Mouse (Mus musculus) ES-Bruce4 (cell line): ENCODE data around the gene Galntl6. TPM values are rescaled to one million over a fixed set of nuclear protein-coding genes. Genes with fewer than 3 reads are reported as not detected.

Experiments
- H3K27ac ChIP-seq: 2 replicates; pipeline ENCODE4 v1.5.1; 2012; ENCODE audit warnings: low read length, inconsistent platforms; ENCODE audit not compliant: insufficient read depth
- H3K27me3 ChIP-seq: 2 replicates; pipeline ENCODE4 v1.6.1; 2012; ENCODE audit warnings: mild to moderate bottlenecking, low read length, inconsistent platforms; ENCODE audit not compliant: control insufficient read depth, poor library complexity, insufficient read depth, severe bottlenecking
- H3K36me3 ChIP-seq: 2 replicates; pipeline ENCODE4 v1.6.1; 2012; ENCODE audit warnings: inconsistent platforms, mild to moderate bottlenecking, low read length, moderate library complexity; ENCODE audit not compliant: control insufficient read depth, poor library complexity, insufficient read depth, severe bottlenecking
- H3K4me1 ChIP-seq: one replicate; pipeline ENCODE4 v1.8.1; 2011; ENCODE audit warnings: low read length; ENCODE audit not compliant: control insufficient read depth, insufficient read depth
- H3K4me3 ChIP-seq: 2 replicates; pipeline ENCODE4 v1.5.1; 2011; ENCODE audit warnings: low read depth, mild to moderate bottlenecking, low read length
- H3K9ac ChIP-seq: 2 replicates; pipeline ENCODE4 v1.6.1; 2012; ENCODE audit warnings: low read depth, mild to moderate bottlenecking, inconsistent platforms; ENCODE audit not compliant: poor library complexity, severe bottlenecking
- H3K9me3 ChIP-seq: replicated peaks from 2 replicates; pipeline ENCODE4 v1.6.1; 2012; ENCODE audit warnings: mild to moderate bottlenecking, low read length, inconsistent platforms; ENCODE audit not compliant: control insufficient read depth, poor library complexity, insufficient read depth, severe bottlenecking
- CTCF ChIP-seq: IDR thresholded peaks from one replicate; pipeline ENCODE4 v1.8.1; 2011; ENCODE audit warnings: low read depth, low read length
- EP300 ChIP-seq: IDR thresholded peaks from 2 replicates; pipeline ENCODE4 v1.6.1; 2011; ENCODE audit warnings: low read depth, low read length; ENCODE audit not compliant: insufficient read depth
- POLR2A ChIP-seq: IDR thresholded peaks from one replicate; pipeline ENCODE4 v1.8.1; 2011; ENCODE audit warnings: low read length; ENCODE audit not compliant: insufficient read depth
- polyA plus RNA-seq: library from polyadenylated mRNA; stranded (reverse); fragments of >200 nt; gene quantifications from 2 replicates; pipeline ENCODE4 v1.2.4, GENCODE M21; 2011; ENCODE audit warnings: low read depth; ENCODE audit not compliant: missing spikeins, insufficient read depth, insufficient read length

Galntl6 gene
- polyA plus RNA-seq, 1 experiment = not detected

GRCm38 (mm10) chr8:57922214-57923070, 990.0 kb downstream of the Galntl6 start:
- Histone ChIP-seq H3K9ac (no peak overlapping the region), H3K4me1 (no peaks in the 10 kb centered on the region), H3K27ac (no peak overlapping the region), H3K36me3 (no peaks in the 10 kb centered on the region), H3K27me3 (no peaks in the 10 kb centered on the region), H3K4me3 (no peak overlapping the region), H3K9me3 (no peaks in the 10 kb centered on the region)
- TF ChIP-seq EP300 (no peak), CTCF (no peak), POLR2A (no peak)

GRCm38 (mm10) chr8:57920326-57920903, 992.0 kb downstream of the Galntl6 start:
- no peaks in the 10 kb centered on the region for H3K9me3 ChIP-seq
- no peaks in the 10 kb centered on the region for H3K27me3 ChIP-seq
- H3K9ac ChIP-seq = no peak overlapping the region
- H3K36me3 ChIP-seq = no peaks in the 10 kb centered on the region
- no peak for TF ChIP-seq EP300
- TF ChIP-seq CTCF = no peak
- TF ChIP-seq POLR2A = no peak
- H3K4me3 ChIP-seq = no peak overlapping the region
- no peak overlapping the region for H3K27ac ChIP-seq
- no peaks in the 10 kb centered on the region for H3K4me1 ChIP-seq

- no peaks in the 10 kb centered on the region for H3K27me3 ChIP-seq
- H3K36me3 ChIP-seq = no peaks in the 10 kb centered on the region
- TF ChIP-seq CTCF (no peak), EP300 (no peak), POLR2A (no peak)
- no peak overlapping the region for H3K4me3 ChIP-seq
- H3K9ac ChIP-seq = no peak overlapping the region
- H3K4me1 ChIP-seq = no peaks in the 10 kb centered on the region
- H3K9me3 ChIP-seq = no peaks in the 10 kb centered on the region
- no peak overlapping the region for H3K27ac ChIP-seq
These were observed 993.5 kb downstream of the Galntl6 start for GRCm38 (mm10) chr8:57918720-57919640.

- no peak for TF ChIP-seq POLR2A
These were observed 1019.1 kb downstream of the Galntl6 start for GRCm38 (mm10) chr8:57893360-57893759.

DNA sequence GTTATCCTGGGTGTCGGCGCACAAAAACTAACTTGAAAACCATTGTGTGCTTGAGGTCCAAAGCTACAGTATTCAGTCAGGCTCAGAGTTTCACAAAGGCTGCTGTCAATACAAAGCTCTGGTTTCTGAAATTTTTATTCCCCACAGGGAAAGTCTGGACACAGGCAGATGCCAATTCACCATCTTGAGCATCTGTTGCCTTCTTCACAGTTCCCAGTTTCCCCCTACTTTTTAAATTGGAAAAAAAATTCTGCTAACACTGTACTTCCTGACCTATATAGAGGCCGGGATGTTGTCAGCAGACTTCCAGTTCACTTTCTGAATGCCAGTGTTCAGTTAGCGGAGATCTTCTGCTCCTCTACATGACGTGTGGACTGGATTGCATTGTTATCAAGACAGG, 1020.3 kb downstream of the Galntl6 start:
- no peaks in the 10 kb centered on the region for H3K36me3 ChIP-seq
- H3K4me1 ChIP-seq = no peaks in the 10 kb centered on the region
- H3K27me3 ChIP-seq = 0 out of 2 replicates have a peak, but pooled peaks cover 1% of the 10 kb centered on the region
- no peaks in the 10 kb centered on the region for H3K9me3 ChIP-seq
- H3K9ac ChIP-seq = no peak overlapping the region
- no peak for TF ChIP-seq POLR2A
- no peak for TF ChIP-seq CTCF
- no peak for TF ChIP-seq EP300
- no peak overlapping the region for H3K4me3 ChIP-seq
- H3K27ac ChIP-seq = no peak overlapping the region

More at GRCm38 (mm10) chr8:57893360-57893759, 1019.1 kb downstream of the Galntl6 start:
- Histone ChIP-seq H3K4me1 (no peaks in the 10 kb centered on the region), H3K4me3 (no peak overlapping the region), H3K9me3 (no peaks in the 10 kb centered on the region), H3K27ac (no peak overlapping the region), H3K9ac (no peak overlapping the region), H3K36me3 (no peaks in the 10 kb centered on the region), H3K27me3 (0 out of 2 replicates have a peak, but pooled peaks cover 1% of the 10 kb centered on the region)
